Mouse (Mus musculus): ENCODE data around the gene Rln3. TPM values are rescaled to one million over a fixed set of nuclear protein-coding genes. Genes with fewer than 3 reads are reported as not detected.

Gene Rln3
- polyA plus RNA-seq, 1 experiment from 2014 or later, result not detected

GRCm38 (mm10) chr8:84032777-84033176 is 12.0 kb downstream of the Rln3 start:
- H3K27ac ChIP-seq (ENCODE audit: low read length), result no peak overlapping the region
- peaks cover 4% of the 10 kb centered on the region; the same call in 1 of the 2 replicates for H3K27me3 ChIP-seq (replicated peaks; ENCODE audit: control insufficient read depth, insufficient read depth, low read length)
- no peak overlapping the region for H3K4me2 ChIP-seq (ENCODE audit: low read length)
- H3K4me3 ChIP-seq (replicated peaks; ENCODE audit: low read length), result no peak overlapping the region
- H3K9me3 ChIP-seq (ENCODE audit: control insufficient read depth, low read length), result no peaks in the 10 kb centered on the region
- H3K36me3 ChIP-seq (ENCODE audit: control insufficient read depth, insufficient read depth), result no peaks in the 10 kb centered on the region
- 79% methylated on average over 4 of the region's 4 CpGs for WGBS
- H3K4me1 ChIP-seq (replicated peaks; ENCODE audit: control insufficient read depth, insufficient read depth, low read length), result no peaks in the 10 kb centered on the region
- ATAC-seq, result no peak
- H3K9ac ChIP-seq (replicated peaks; ENCODE audit: low read depth, low read length), result no peak overlapping the region

GRCm38 (mm10) chr8:84029272-84029671 is 15.5 kb downstream of the Rln3 start:
- whole genome bisulfite sequencing, result 91% methylated on average over 5 of the region's 5 CpGs
- no peak overlapping the region for H3K4me2 ChIP-seq (ENCODE audit: low read length)
- H3K4me1 ChIP-seq (replicated peaks; ENCODE audit: control insufficient read depth, insufficient read depth, low read length), result peaks cover 10% of the 10 kb centered on the region; the same call in 1 of the 2 replicates
- no peaks in the 10 kb centered on the region for H3K9me3 ChIP-seq (ENCODE audit: control insufficient read depth, low read length)
- no peak for ATAC-seq
- H3K36me3 ChIP-seq (ENCODE audit: control insufficient read depth, insufficient read depth), result no peaks in the 10 kb centered on the region
- H3K4me3 ChIP-seq (replicated peaks; ENCODE audit: low read length), result no peak overlapping the region
- no peak overlapping the region for H3K27ac ChIP-seq (ENCODE audit: low read length)
- H3K9ac ChIP-seq (replicated peaks; ENCODE audit: low read depth, low read length), result no peak overlapping the region
- peaks cover 11% of the 10 kb centered on the region for H3K27me3 ChIP-seq (replicated peaks; ENCODE audit: control insufficient read depth, insufficient read depth, low read length)

- H3K36me3 ChIP-seq (ENCODE audit: control insufficient read depth, insufficient read depth), result no peaks in the 10 kb centered on the region
- ATAC-seq, result no peak
- no peak overlapping the region for H3K4me2 ChIP-seq (ENCODE audit: low read length)
- H3K4me1 ChIP-seq (replicated peaks; ENCODE audit: control insufficient read depth, insufficient read depth, low read length), result peaks cover 10% of the 10 kb centered on the region; the same call in 1 of the 2 replicates
- H3K9me3 ChIP-seq (ENCODE audit: control insufficient read depth, low read length), result no peaks in the 10 kb centered on the region
- H3K9ac ChIP-seq (replicated peaks; ENCODE audit: low read depth, low read length), result no peak overlapping the region
- H3K4me3 ChIP-seq (replicated peaks; ENCODE audit: low read length), result no peak overlapping the region
- H3K27ac ChIP-seq (ENCODE audit: low read length), result no peak overlapping the region
- WGBS, result 9% methylated on average over 10 of the region's 10 CpGs
- peaks cover 11% of the 10 kb centered on the region for H3K27me3 ChIP-seq (replicated peaks; ENCODE audit: control insufficient read depth, insufficient read depth, low read length)
These were observed 17.4 kb downstream of the Rln3 start for GRCm38 (mm10) chr8:84027449-84027848.

- ATAC-seq, result peak; percentile 80
- Histone ChIP-seq H3K36me3 (ENCODE audit: control insufficient read depth, insufficient read depth) (no peaks in the 10 kb centered on the region), H3K4me2 (ENCODE audit: low read length) (peak overlapping the region; percentile 73)
These were observed 18.9 kb downstream of the Rln3 start for GRCm38 (mm10) chr8:84025863-84026262.

GRCm38 (mm10) chr8:84024171-84024570 is 20.6 kb downstream of the Rln3 start:
- 17% methylated on average over 10 of the region's 10 CpGs for WGBS
- Histone ChIP-seq H3K27me3 (replicated peaks; ENCODE audit: control insufficient read depth, insufficient read depth, low read length) (peaks cover 15% of the 10 kb centered on the region), H3K36me3 (ENCODE audit: control insufficient read depth, insufficient read depth) (no peaks in the 10 kb centered on the region), H3K4me2 (ENCODE audit: low read length) (no peak overlapping the region), H3K4me3 (replicated peaks; ENCODE audit: low read length) (no peak overlapping the region), H3K9me3 (ENCODE audit: control insufficient read depth, low read length) (no peaks in the 10 kb centered on the region), H3K4me1 (replicated peaks; ENCODE audit: control insufficient read depth, insufficient read depth, low read length) (peaks cover 10% of the 10 kb centered on the region; the same call in 1 of the 2 replicates), H3K27ac (ENCODE audit: low read length) (no peak overlapping the region), H3K9ac (replicated peaks; ENCODE audit: low read depth, low read length) (no peak overlapping the region)
- no peak for ATAC-seq

More at GRCm38 (mm10) chr8:84025863-84026262, 18.9 kb downstream of the Rln3 start:
- Histone ChIP-seq H3K4me3 (replicated peaks; ENCODE audit: low read length) (peak overlapping the region; percentile 47), H3K9me3 (ENCODE audit: control insufficient read depth, low read length) (no peaks in the 10 kb centered on the region), H3K27me3 (replicated peaks; ENCODE audit: control insufficient read depth, insufficient read depth, low read length) (peaks cover 11% of the 10 kb centered on the region), H3K9ac (replicated peaks; ENCODE audit: low read depth, low read length) (peak overlapping the region; percentile 56), H3K27ac (ENCODE audit: low read length) (no peak overlapping the region), H3K4me1 (replicated peaks; ENCODE audit: control insufficient read depth, insufficient read depth, low read length) (peaks cover 10% of the 10 kb centered on the region; the same call in 1 of the 2 replicates)
- under 1% methylated on average over 41 of the region's 41 CpGs for WGBS

GRCm38 (mm10) chr8:84023631-84024030 is 21.2 kb downstream of the Rln3 start:
- no peak for ATAC-seq
- H3K4me2 ChIP-seq (ENCODE audit: low read length), result no peak overlapping the region
- no peaks in the 10 kb centered on the region for H3K9me3 ChIP-seq (ENCODE audit: control insufficient read depth, low read length)
- no peak overlapping the region for H3K27ac ChIP-seq (ENCODE audit: low read length)
- H3K9ac ChIP-seq (replicated peaks; ENCODE audit: low read depth, low read length), result no peak overlapping the region
- no peaks in the 10 kb centered on the region for H3K36me3 ChIP-seq (ENCODE audit: control insufficient read depth, insufficient read depth)
- peaks cover 10% of the 10 kb centered on the region; the same call in 1 of the 2 replicates for H3K4me1 ChIP-seq (replicated peaks; ENCODE audit: control insufficient read depth, insufficient read depth, low read length)
- 91% methylated on average over 1 of the region's 1 CpGs for WGBS
- no peak overlapping the region for H3K4me3 ChIP-seq (replicated peaks; ENCODE audit: low read length)
- H3K27me3 ChIP-seq (replicated peaks; ENCODE audit: control insufficient read depth, insufficient read depth, low read length), result peaks cover 15% of the 10 kb centered on the region

- H3K4me2 ChIP-seq (ENCODE audit: low read length), result no peak overlapping the region
- no peak overlapping the region for H3K27ac ChIP-seq (ENCODE audit: low read length)
- peaks cover 10% of the 10 kb centered on the region; the same call in 1 of the 2 replicates for H3K4me1 ChIP-seq (replicated peaks; ENCODE audit: control insufficient read depth, insufficient read depth, low read length)
- H3K36me3 ChIP-seq (ENCODE audit: control insufficient read depth, insufficient read depth), result no peaks in the 10 kb centered on the region
- H3K9ac ChIP-seq (replicated peaks; ENCODE audit: low read depth, low read length), result no peak overlapping the region
- H3K4me3 ChIP-seq (replicated peaks; ENCODE audit: low read length), result no peak overlapping the region
- no peaks in the 10 kb centered on the region for H3K9me3 ChIP-seq (ENCODE audit: control insufficient read depth, low read length)
- H3K27me3 ChIP-seq (replicated peaks; ENCODE audit: control insufficient read depth, insufficient read depth, low read length), result peaks cover 15% of the 10 kb centered on the region
- ATAC-seq, result no peak
- 62% methylated on average over 5 of the region's 5 CpGs for WGBS
These were observed 21.7 kb downstream of the Rln3 start for GRCm38 (mm10) chr8:84023085-84023484.

- no peak for ATAC-seq
- H3K4me2 ChIP-seq (ENCODE audit: low read length), result no peak overlapping the region
- H3K9me3 ChIP-seq (ENCODE audit: control insufficient read depth, low read length), result no peaks in the 10 kb centered on the region
- peaks cover 6% of the 10 kb centered on the region for H3K27me3 ChIP-seq (replicated peaks; ENCODE audit: control insufficient read depth, insufficient read depth, low read length)
- no peaks in the 10 kb centered on the region for H3K36me3 ChIP-seq (ENCODE audit: control insufficient read depth, insufficient read depth)
- WGBS, result 52% methylated on average over 12 of the region's 12 CpGs
- H3K9ac ChIP-seq (replicated peaks; ENCODE audit: low read depth, low read length), result no peak overlapping the region
- H3K4me1 ChIP-seq (replicated peaks; ENCODE audit: control insufficient read depth, insufficient read depth, low read length), result peaks cover 10% of the 10 kb centered on the region; the same call in 1 of the 2 replicates
- H3K4me3 ChIP-seq (replicated peaks; ENCODE audit: low read length), result no peak overlapping the region
- H3K27ac ChIP-seq (ENCODE audit: low read length), result no peak overlapping the region
These were observed 23.2 kb downstream of the Rln3 start for GRCm38 (mm10) chr8:84021569-84021968.

GRCm38 (mm10) chr8:84021096-84021495 is 23.7 kb downstream of the Rln3 start, which contains the start of gene Palm3:
Gene Palm3 (plus strand): TSS chr8:84021471.
- ATAC-seq, result no peak
- no peaks in the 10 kb centered on the region for H3K36me3 ChIP-seq (ENCODE audit: control insufficient read depth, insufficient read depth)
- H3K4me1 ChIP-seq (replicated peaks; ENCODE audit: control insufficient read depth, insufficient read depth, low read length), result peaks cover 6% of the 10 kb centered on the region; the same call in 1 of the 2 replicates
- WGBS, result 13% methylated on average over 18 of the region's 18 CpGs
- no peak within 1 kb of the TSS for H3K4me2 ChIP-seq (ENCODE audit: low read length)
- peaks cover 3% of the 10 kb centered on the region; the same call in 1 of the 2 replicates for H3K27me3 ChIP-seq (replicated peaks; ENCODE audit: control insufficient read depth, insufficient read depth, low read length)
- H3K4me3 ChIP-seq (replicated peaks; ENCODE audit: low read length), result no peak within 1 kb of the TSS
- H3K9ac ChIP-seq (replicated peaks; ENCODE audit: low read depth, low read length), result no peak within 1 kb of the TSS
- H3K9me3 ChIP-seq (ENCODE audit: control insufficient read depth, low read length), result no peaks in the 10 kb centered on the region
- no peak within 1 kb of the TSS for H3K27ac ChIP-seq (ENCODE audit: low read length)

DNA sequence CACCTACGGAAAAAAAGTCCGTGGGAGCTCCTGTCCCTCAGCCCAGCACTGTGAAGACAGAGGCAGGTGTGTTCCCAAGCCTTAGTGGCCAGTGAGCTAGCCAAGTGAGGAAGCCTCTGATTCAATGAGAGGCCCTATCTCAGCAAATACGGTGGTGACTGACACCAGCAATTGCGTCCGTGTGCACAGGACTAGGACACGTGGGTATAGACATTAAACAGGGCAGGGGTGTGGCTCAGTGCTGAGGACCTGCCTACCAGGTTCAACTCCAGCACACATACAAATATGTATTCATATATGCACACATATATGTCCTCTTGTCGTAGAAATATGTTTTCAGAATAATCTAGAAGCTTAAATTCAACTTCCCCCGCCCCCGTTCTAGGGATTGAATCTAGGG is 25.1 kb downstream of the Rln3 start:
- H3K27ac ChIP-seq (ENCODE audit: low read length), result no peak overlapping the region
- no peaks in the 10 kb centered on the region for H3K36me3 ChIP-seq (ENCODE audit: control insufficient read depth, insufficient read depth)
- no peak overlapping the region for H3K4me2 ChIP-seq (ENCODE audit: low read length)
- WGBS, result 81% methylated on average over 9 of the region's 9 CpGs
- peaks cover 3% of the 10 kb centered on the region; the same call in 1 of the 2 replicates for H3K27me3 ChIP-seq (replicated peaks; ENCODE audit: control insufficient read depth, insufficient read depth, low read length)
- H3K9ac ChIP-seq (replicated peaks; ENCODE audit: low read depth, low read length), result no peak overlapping the region
- no peak for ATAC-seq
- no peaks in the 10 kb centered on the region for H3K4me1 ChIP-seq (replicated peaks; ENCODE audit: control insufficient read depth, insufficient read depth, low read length)
- no peak overlapping the region for H3K4me3 ChIP-seq (replicated peaks; ENCODE audit: low read length)
- no peaks in the 10 kb centered on the region for H3K9me3 ChIP-seq (ENCODE audit: control insufficient read depth, low read length)
